Mouse (Mus musculus): ENCODE measurements around the gene Actl7b. TPM values are rescaled to one million over a fixed set of nuclear protein-coding genes. Genes with fewer than 3 reads are reported as not detected.

The Actl7b gene
- polyA plus RNA-seq (2016; fragmentation: Nextera tagmentation; extraction: Ambion mirVana): not detected in 2 replicates

GRCm38 (mm10) chr4:56741041-56741493 is at the start of gene Actl7b:
Gene Actl7b, minus strand, starts transcription at chr4:56741443.
- Histone ChIP-seq H3K27ac (no peak within 1 kb of the TSS), H3K27me3 (no peaks in the 10 kb centered on the region), H3K4me1 (no peaks in the 10 kb centered on the region), H3K9ac (no peak within 1 kb of the TSS), H3K4me2 (replicated peaks) (no peak within 1 kb of the TSS), H3K36me3 (peaks cover 20% of the 10 kb centered on the region), H3K4me3 (no peak within 1 kb of the TSS), H3K9me3 (no peaks in the 10 kb centered on the region)
- WGBS: 92% methylated on average over 13 of the region's 13 CpGs
- no peak for ATAC-seq (ENCODE audit: insufficient number of reproducible peaks, insufficient read depth, low FRiP score, low TSS enrichment)

GRCm38 (mm10) chr4:56771065-56771464 is 29.8 kb upstream of the Actl7b start:
- Histone ChIP-seq H3K4me1 (no peaks in the 10 kb centered on the region), H3K4me2 (replicated peaks) (no peak overlapping the region), H3K27ac (no peak overlapping the region), H3K4me3 (no peak overlapping the region), H3K27me3 (no peaks in the 10 kb centered on the region), H3K9me3 (no peaks in the 10 kb centered on the region), H3K9ac (no peak overlapping the region), H3K36me3 (peaks cover 86% of the 10 kb centered on the region)
- 68% methylated on average over 1 of the region's 1 CpGs for WGBS
- no peak for ATAC-seq (ENCODE audit: insufficient number of reproducible peaks, insufficient read depth, low FRiP score, low TSS enrichment)

- H3K4me2 ChIP-seq (replicated peaks): no peak overlapping the region
- no peaks in the 10 kb centered on the region for H3K9me3 ChIP-seq
- ATAC-seq (ENCODE audit: insufficient number of reproducible peaks, insufficient read depth, low FRiP score, low TSS enrichment): no peak
- H3K9ac ChIP-seq: no peak overlapping the region
- 90% methylated on average over 7 of the region's 7 CpGs for WGBS
- no peak overlapping the region for H3K4me3 ChIP-seq
- no peak overlapping the region for H3K27ac ChIP-seq
- H3K36me3 ChIP-seq: peaks cover 80% of the 10 kb centered on the region
- no peaks in the 10 kb centered on the region for H3K4me1 ChIP-seq
- no peaks in the 10 kb centered on the region for H3K27me3 ChIP-seq
Observed at GRCm38 (mm10) chr4:56768913-56769312, 27.7 kb upstream of the Actl7b start.

- H3K4me2 ChIP-seq (replicated peaks): no peak overlapping the region
- H3K9me3 ChIP-seq: no peaks in the 10 kb centered on the region
- H3K36me3 ChIP-seq: peaks cover 76% of the 10 kb centered on the region
- no peaks in the 10 kb centered on the region for H3K27me3 ChIP-seq
- no peaks in the 10 kb centered on the region for H3K4me1 ChIP-seq
- WGBS: 63% methylated on average over 5 of the region's 5 CpGs
- H3K4me3 ChIP-seq: no peak overlapping the region
- H3K9ac ChIP-seq: no peak overlapping the region
- no peak overlapping the region for H3K27ac ChIP-seq
- no peak for ATAC-seq (ENCODE audit: insufficient number of reproducible peaks, insufficient read depth, low FRiP score, low TSS enrichment)
Observed at GRCm38 (mm10) chr4:56767861-56768284, 26.6 kb upstream of the Actl7b start.

- Histone ChIP-seq H3K4me3 (no peak overlapping the region), H3K9me3 (no peaks in the 10 kb centered on the region), H3K4me2 (replicated peaks) (no peak overlapping the region), H3K27me3 (no peaks in the 10 kb centered on the region), H3K4me1 (no peaks in the 10 kb centered on the region), H3K27ac (no peak overlapping the region), H3K36me3 (peaks cover 91% of the 10 kb centered on the region), H3K9ac (no peak overlapping the region)
- no peak for ATAC-seq (ENCODE audit: insufficient number of reproducible peaks, insufficient read depth, low FRiP score, low TSS enrichment)
- 95% methylated on average over 1 of the region's 1 CpGs for WGBS
Observed at GRCm38 (mm10) chr4:56757693-56758092, 16.4 kb upstream of the Actl7b start.

- Histone ChIP-seq H3K4me3 (no peak overlapping the region), H3K9me3 (no peaks in the 10 kb centered on the region), H3K27me3 (no peaks in the 10 kb centered on the region), H3K36me3 (peaks cover 86% of the 10 kb centered on the region), H3K4me2 (replicated peaks) (no peak overlapping the region), H3K27ac (no peak overlapping the region), H3K4me1 (no peaks in the 10 kb centered on the region), H3K9ac (no peak overlapping the region)
- ATAC-seq (ENCODE audit: insufficient number of reproducible peaks, insufficient read depth, low FRiP score, low TSS enrichment): no peak
- WGBS: 94% methylated on average over 10 of the region's 10 CpGs
Observed at GRCm38 (mm10) chr4:56756966-56757600, 15.8 kb upstream of the Actl7b start.

- ATAC-seq (ENCODE audit: insufficient number of reproducible peaks, insufficient read depth, low FRiP score, low TSS enrichment): no peak
- Histone ChIP-seq H3K4me1 (no peaks in the 10 kb centered on the region), H3K4me3 (no peak overlapping the region), H3K36me3 (peaks cover 86% of the 10 kb centered on the region), H3K4me2 (replicated peaks) (no peak overlapping the region), H3K27me3 (no peaks in the 10 kb centered on the region), H3K27ac (no peak overlapping the region), H3K9me3 (no peaks in the 10 kb centered on the region), H3K9ac (no peak overlapping the region)
- 92% methylated on average over 5 of the region's 5 CpGs for WGBS
Observed at GRCm38 (mm10) chr4:56756021-56756420, 14.8 kb upstream of the Actl7b start.

GRCm38 (mm10) chr4:56747456-56747855 is 6.2 kb upstream of the Actl7b start:
- H3K4me2 ChIP-seq (replicated peaks): no peak overlapping the region
- 94% methylated on average over 9 of the region's 9 CpGs for WGBS
- H3K4me1 ChIP-seq: no peaks in the 10 kb centered on the region
- no peak overlapping the region for H3K4me3 ChIP-seq
- no peak overlapping the region for H3K9ac ChIP-seq
- H3K36me3 ChIP-seq: peaks cover 65% of the 10 kb centered on the region
- H3K27me3 ChIP-seq: no peaks in the 10 kb centered on the region
- ATAC-seq (ENCODE audit: insufficient number of reproducible peaks, insufficient read depth, low FRiP score, low TSS enrichment): no peak
- no peak overlapping the region for H3K27ac ChIP-seq
- H3K9me3 ChIP-seq: no peaks in the 10 kb centered on the region

GRCm38 (mm10) chr4:56746345-56746744 is 5.1 kb upstream of the Actl7b start:
- no peaks in the 10 kb centered on the region for H3K9me3 ChIP-seq
- ATAC-seq (ENCODE audit: insufficient number of reproducible peaks, insufficient read depth, low FRiP score, low TSS enrichment): no peak
- H3K4me2 ChIP-seq (replicated peaks): no peak overlapping the region
- H3K4me3 ChIP-seq: no peak overlapping the region
- no peak overlapping the region for H3K9ac ChIP-seq
- peaks cover 57% of the 10 kb centered on the region for H3K36me3 ChIP-seq
- no peaks in the 10 kb centered on the region for H3K4me1 ChIP-seq
- no peak overlapping the region for H3K27ac ChIP-seq
- WGBS: 91% methylated on average over 2 of the region's 2 CpGs
- H3K27me3 ChIP-seq: no peaks in the 10 kb centered on the region

- Histone ChIP-seq H3K27me3 (no peaks in the 10 kb centered on the region), H3K36me3 (peaks cover 37% of the 10 kb centered on the region), H3K9me3 (no peaks in the 10 kb centered on the region), H3K9ac (no peak within 1 kb of the TSS), H3K4me3 (no peak within 1 kb of the TSS), H3K4me2 (replicated peaks) (no peak within 1 kb of the TSS), H3K27ac (no peak within 1 kb of the TSS), H3K4me1 (no peaks in the 10 kb centered on the region)
- WGBS: 96% methylated on average over 21 of the region's 21 CpGs
- no peak for ATAC-seq (ENCODE audit: insufficient number of reproducible peaks, insufficient read depth, low FRiP score, low TSS enrichment)
Observed at GRCm38 (mm10) chr4:56743363-56744195, 2.3 kb upstream of the Actl7b start, which contains the start of gene Actl7a. Gene Actl7a, plus strand, starts transcription at chr4:56743413.

GRCm38 (mm10) chr4:56742698-56743097 is 1.5 kb upstream of the Actl7b start:
- no peak for ATAC-seq (ENCODE audit: insufficient number of reproducible peaks, insufficient read depth, low FRiP score, low TSS enrichment)
- Histone ChIP-seq H3K27ac (no peak overlapping the region), H3K27me3 (no peaks in the 10 kb centered on the region), H3K4me3 (no peak overlapping the region), H3K9me3 (no peaks in the 10 kb centered on the region), H3K4me2 (replicated peaks) (no peak overlapping the region), H3K9ac (no peak overlapping the region), H3K4me1 (no peaks in the 10 kb centered on the region), H3K36me3 (peaks cover 33% of the 10 kb centered on the region)
- 91% methylated on average over 4 of the region's 4 CpGs for WGBS

GRCm38 (mm10) chr4:56740611-56741010 is 632 bp downstream of the Actl7b start:
- Histone ChIP-seq H3K4me2 (replicated peaks) (no peak overlapping the region), H3K4me3 (no peak overlapping the region), H3K9ac (no peak overlapping the region), H3K27ac (no peak overlapping the region), H3K27me3 (no peaks in the 10 kb centered on the region), H3K9me3 (no peaks in the 10 kb centered on the region), H3K36me3 (peaks cover 17% of the 10 kb centered on the region), H3K4me1 (no peaks in the 10 kb centered on the region)
- no peak for ATAC-seq (ENCODE audit: insufficient number of reproducible peaks, insufficient read depth, low FRiP score, low TSS enrichment)
- WGBS: 97% methylated on average over 20 of the region's 20 CpGs
